Mouse (Mus musculus) heart, embryonic 14.5 days (tissue): ENCODE results near the gene Dop1a. TPM values are rescaled to one million over a fixed set of nuclear protein-coding genes. Genes with fewer than 3 reads are reported as not detected.

Experiments
- polyA plus RNA-seq: library from polyadenylated mRNA; unstranded; fragments of >200 nt; fragmentation: Nextera tagmentation; extraction: Ambion mirVana; gene quantifications from 2 replicates; pipeline ENCODE4 v1.2.1, GENCODE M21; 2014

The Dop1a gene
- polyA plus RNA-seq, 1 experiment from 2014 or later = 16.5 TPM

Other genes starting within 250 kb of the Dop1a start
- gene Ube2cbp, start 2.2 kb upstream of the Dop1a start, polyA plus RNA-seq = 4.1 and 4.6 TPM in 2 replicates
- 16.6 and 20.3 TPM in 2 replicates for gene Pgm3, start 104.7 kb downstream of the Dop1a start, polyA plus RNA-seq
- gene Rwdd2a, start 104.8 kb downstream of the Dop1a start, polyA plus RNA-seq = 4.2 and 4.8 TPM in 2 replicates
- gene Me1, start 228.8 kb downstream of the Dop1a start, polyA plus RNA-seq = 29.3 and 33.3 TPM in 2 replicates